Mouse (Mus musculus) frontal cortex, adult (tissue): Measurements from ENCODE around the gene B4galt2.

Experiments used
- ATAC-seq: cut with Nextera tagmentation; 2 replicates; pipeline ENCODE4 v1.9.2; 2017; ENCODE audit warnings: mild to moderate bottlenecking, moderate library complexity, mixed read lengths; ENCODE audit not compliant: low TSS enrichment

The B4galt2 gene

DNA sequence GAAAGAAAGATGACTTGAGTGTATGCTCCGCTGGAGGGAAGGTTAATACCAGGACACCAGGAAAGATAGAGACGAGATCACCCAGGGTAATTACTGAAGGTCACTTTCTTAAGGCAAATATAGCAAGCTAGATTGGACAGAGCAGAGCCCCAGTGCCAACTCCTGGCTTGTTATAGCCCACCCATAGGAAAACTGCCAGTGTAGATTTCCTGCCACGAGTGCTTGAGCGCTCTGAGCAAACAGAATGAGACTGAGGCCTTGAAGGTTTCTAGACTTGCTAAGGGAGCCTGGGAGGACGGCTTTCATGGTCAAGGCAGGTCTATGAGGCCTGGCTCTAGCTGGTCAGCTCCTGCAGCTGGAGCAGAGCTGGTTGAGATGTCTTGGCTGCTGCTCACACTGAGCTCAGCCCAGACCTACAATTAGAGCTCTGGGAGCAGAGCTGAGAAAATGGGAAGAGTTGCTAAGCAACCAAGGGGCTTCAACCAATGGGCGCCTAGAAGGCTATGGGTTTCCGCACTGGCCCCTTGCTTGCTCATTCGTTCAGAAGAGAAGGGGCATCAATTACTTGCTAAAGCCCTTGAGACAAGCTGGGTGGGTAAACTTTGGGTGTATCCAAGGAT is 25.7 kb upstream of the B4galt2 start:
- ATAC-seq, result peak; percentile 35

DNA sequence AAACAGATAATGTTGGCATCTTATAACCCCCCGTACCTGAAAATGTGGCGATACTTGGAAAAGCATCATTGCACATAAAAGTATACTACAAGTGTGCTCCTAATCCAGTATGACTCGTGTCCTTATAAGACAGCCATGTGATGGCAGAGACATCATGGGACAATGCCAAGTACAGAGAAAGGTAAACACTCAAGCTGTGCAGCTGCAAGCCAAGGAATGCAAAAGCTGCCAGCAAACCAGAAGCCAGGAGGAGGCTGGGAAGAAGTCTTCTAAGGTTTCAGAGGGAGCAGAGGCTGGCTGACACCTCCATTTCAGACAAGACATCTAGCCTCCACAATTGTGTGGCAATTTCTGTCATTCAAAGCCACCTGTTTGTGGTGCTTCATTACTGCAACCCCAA is 22.9 kb upstream of the B4galt2 start:
- no peak; the same call in 1 of the 2 replicates for ATAC-seq

DNA sequence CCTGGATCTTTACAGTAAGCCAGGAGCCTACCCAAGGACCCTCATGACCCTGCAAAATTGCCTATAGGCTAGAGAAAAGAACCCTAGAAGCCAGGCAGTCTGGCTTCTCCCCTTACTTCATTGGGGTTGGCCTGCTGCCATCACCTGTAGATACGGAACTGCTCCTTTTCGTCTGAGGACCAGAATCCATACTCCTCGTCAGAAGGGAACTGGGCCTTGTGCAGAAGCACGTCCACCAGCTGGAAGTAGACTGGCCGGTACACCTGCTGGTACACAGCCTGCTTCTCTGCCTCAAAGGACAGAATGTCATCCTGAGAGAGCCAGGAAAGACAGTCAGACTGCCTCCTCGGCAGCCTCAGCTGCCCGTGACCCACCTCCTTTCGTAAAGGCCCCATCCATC is 21.5 kb upstream of the B4galt2 start:
- no peak for ATAC-seq

DNA sequence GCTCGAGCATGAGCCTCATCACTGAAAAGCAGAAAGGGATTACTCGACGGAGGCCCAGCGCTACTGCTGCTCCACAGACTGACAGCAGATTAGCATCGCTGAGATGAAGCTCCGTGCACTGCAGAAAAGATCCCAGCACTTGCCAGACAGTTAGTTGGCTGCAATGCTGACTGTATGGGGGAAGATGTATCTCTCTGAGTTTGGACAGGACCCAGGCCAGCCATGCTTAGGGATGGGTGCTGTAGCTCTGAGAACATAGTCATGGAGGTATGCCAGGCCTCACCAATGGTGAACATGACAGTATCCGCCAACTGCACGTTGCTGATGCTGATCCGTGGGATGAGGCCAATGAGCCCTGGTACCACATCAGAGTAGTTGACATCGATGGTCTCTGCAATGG is 20.8 kb upstream of the B4galt2 start:
- ATAC-seq, result peak; percentile 67

DNA sequence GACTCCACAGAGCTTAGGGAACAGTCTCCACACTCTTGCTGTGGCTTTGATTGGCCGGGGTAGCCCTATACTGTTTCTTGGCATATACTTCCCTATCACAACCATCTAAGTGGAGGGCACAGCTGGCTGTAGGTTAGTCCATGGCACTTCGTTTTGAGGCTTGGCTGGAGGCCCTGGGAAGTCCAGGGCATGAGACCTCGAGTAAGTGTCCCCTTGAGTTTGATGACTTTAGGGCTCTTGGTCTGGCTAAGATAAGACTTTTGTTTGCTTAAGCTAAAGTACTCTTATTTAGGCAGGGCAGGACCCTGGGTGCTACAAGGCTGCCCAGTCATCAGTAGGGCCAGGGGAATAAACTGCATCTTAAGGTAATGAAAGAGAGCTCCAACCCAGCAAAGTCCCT is 14.8 kb upstream of the B4galt2 start:
- no peak for ATAC-seq

DNA sequence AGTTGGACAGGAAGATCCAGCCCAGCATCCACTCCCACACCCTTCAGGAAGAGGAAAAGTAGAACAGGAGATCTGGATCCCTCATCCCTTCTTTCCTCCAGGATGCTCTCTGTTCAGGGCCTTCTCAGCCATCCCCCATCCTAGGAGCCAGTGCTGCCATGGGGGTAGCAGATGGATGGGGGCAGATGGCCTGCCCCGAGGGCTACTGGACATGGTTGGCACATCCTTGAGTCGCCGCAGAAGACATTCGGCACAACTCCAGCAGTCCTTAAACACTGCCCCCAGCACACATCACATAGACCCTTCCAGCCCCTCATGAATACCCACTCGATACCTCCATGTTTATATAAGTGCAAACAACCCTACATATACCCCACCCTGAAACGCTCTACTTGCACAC is 12.7 kb upstream of the B4galt2 start:
- ATAC-seq, result no peak

DNA sequence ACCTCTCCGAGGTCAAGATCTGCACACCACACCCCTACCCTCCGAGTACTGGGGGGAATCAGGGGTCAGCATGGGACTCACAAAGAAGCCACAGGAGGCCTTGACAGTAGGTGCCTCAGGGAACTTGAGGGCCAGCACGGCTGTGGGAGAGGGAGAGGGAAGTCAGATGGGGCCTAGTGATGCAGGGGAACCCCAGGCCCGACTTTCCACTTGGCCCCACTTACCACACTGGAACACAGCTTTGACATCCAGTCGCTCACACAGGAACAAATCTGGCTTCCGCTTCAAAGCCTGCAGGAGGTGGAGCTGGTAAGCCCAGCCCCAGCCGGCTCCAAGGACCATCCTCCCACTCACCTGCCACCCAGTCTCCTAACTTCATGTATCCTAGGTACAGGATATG is 12.1 kb upstream of the B4galt2 start:
- ATAC-seq, result no peak

DNA sequence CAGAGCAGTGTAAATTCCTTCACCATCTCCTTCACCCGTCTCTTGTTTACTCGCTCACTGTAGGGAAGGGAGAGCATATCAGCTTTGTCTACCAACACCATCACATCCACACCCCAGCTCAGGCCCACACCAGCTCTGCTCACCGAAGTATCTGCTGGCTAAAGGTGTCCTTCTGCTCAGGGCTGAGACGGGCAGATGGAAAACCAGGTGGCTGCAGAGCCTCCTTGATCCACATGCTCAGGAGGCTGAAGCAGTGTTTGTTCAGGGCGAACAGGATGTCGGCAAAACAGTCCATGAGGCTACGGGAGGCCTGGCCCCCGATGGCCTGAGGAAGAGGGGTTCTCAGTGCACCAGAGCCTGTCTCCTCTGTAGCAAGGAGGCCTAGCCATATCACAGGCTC is 11.3 kb upstream of the B4galt2 start:
- ATAC-seq, result no peak

DNA sequence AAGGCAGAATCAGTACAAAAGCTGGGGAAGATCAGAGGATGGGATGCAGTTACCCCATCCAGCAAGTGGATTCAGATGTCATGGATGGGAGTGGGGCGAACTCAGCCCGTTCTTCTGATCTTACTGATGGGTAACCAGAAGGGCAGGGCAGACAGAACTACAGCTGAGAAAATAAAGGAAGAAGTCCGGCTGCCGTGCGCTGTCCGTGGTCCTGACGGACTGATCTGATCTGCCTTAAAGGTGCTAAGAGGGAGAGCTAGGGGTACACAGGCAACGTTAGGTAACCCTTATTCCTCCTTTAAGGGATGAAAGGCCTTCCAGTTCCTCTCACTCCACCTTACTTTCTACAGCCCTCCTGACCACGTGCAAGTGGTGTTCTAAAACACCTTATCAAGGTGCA is 10.1 kb upstream of the B4galt2 start:
- ATAC-seq, result no peak

DNA sequence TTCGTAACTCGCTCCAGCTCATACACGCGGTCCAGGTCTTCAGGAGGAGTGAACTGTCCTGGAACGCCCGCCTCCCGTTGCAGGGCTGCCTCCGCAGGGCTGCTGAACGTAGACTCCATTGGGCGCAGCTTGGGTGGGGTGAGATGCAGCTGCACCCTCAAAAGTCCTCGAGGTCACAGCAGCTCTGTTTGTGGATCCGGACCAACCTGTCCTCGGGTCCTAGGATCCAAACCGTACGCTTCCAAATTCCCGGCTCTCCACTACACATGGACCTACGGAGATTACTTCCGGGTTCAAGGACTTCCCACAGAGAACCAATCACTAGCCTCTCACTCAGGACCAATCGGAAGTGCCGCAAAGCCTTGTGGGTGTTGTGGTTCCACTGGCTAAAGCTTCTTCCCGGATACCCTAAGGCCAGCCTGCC is 8.5 kb upstream of the B4galt2 start, which contains the start of gene Dph2:
Gene Dph2 (minus strand): TSS at position 295 of the 424 bp plus-strand sequence.
- ATAC-seq, result peak; percentile 87

DNA sequence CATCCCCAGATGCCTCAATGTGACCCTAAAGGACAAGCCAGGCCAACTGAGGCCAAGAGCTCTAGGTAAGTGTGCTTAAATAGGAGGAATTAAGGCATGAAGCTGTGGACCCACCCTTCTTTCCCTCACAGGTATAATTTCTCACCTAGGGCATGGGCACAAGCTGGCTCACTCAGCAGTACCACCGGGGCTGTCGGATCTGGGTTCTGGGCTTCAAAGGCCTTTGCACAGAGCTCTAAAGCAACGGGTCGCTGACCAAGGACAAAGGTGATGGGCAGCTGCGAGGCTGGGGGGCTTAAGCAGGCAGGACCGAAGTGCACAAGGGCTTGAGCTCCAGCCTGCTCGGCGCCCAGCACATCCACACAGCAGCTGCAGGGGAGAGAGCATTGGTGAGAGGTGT is 7.5 kb upstream of the B4galt2 start:
- ATAC-seq, result no peak

DNA sequence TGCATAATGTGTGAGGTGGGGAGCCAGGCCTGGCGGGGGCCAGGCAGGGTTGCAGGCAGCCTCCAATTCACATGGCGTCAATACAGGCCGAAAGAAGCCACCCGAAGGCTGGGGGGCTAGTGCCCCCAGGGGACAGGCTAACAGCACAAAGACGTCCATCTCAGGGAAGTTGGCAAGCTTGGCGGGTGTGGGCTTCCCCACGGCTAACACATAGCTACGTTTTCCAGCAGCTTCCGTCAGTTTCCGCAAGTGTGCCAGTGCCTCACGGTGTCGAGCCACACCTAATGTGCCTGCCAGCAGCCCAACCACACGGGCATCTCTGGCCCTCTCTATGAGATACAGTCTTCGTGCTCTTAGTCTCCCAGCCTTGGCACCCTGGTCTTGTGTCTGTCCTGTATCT is 6.7 kb upstream of the B4galt2 start:
- ATAC-seq, result no peak

DNA sequence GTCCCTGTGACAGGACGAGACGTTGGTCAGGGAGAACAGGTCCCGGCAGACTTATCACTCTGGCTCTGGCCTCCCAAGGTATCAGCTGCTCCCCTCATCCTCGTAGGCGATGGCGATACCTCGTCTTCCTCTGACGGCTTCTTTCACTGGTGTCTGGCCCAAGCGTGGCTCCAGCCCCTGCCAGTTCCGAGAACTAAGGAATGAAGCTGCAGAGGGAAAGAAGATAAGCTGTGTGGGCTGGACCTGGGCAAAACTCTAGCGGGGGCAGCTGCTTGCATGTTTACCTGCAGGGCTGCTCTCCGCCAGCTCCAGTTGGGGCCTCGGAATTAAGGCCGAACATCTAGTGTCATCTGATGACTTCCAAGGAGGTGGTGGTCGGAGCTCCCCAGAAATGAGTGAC is 6.2 kb upstream of the B4galt2 start:
- ATAC-seq, result no peak

DNA sequence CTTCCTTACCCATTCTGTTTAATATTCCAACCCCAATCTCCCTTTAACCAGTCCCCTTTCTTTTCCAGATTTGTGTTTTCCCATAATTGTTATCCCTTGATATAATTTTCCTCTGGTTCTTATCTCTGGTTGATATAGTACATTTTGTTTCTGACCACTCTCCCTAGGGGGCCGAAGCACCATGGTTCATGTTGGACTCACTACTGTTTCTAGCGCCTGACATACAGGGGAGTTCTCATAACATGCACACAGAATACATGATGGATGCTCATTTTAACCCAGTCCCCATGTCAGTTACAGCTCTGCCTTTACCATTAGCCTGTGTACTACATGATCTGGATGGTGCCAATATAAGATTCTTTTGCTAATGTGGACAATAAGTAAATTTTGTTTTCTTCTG is 4.6 kb upstream of the B4galt2 start:
- no peak for ATAC-seq

DNA sequence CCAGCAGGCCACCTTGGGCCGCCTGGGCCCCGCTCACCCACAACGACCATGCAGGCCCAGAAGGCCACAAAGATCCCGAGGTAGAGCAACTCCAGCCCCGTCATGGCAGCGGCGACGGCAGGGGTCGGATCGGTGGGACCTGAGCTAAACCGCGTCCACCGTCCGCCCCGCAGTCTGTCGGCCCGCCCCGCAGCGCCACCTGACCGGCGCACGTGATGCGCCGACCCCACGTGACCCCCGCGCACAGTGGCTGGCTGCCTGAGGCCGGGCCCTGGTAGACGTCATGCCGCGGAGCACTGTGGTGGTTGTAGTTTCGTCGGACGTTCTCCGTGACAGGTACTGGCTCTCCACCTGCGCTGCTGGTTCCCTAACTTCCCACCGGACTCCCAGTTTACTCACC is 3.8 kb upstream of the B4galt2 start, which contains the start of gene Atp6v0b:
Gene Atp6v0b (minus strand): TSS at position 201 of the 400 bp plus-strand sequence.
- ATAC-seq, result peak; percentile 63

DNA sequence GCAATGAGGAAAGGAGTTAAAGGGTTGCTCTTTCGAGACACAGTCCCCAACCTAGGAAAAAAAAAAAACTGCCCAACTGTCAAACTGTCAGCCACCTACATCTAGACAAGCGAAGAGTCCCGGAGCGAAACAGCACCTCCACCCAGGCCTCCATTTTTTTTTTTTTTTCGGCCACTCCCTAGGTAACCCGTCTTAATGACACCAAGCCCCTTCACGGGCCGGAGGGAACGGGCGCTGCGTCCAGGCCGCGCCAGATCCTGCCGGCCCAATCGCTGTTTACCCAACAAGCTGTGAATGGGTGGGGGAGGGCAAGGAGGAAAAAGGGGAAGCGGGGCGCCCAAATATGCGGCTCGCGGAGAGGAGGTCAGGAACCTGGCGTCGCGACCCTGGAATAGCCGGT is 3.4 kb upstream of the B4galt2 start:
- ATAC-seq, result no peak

DNA sequence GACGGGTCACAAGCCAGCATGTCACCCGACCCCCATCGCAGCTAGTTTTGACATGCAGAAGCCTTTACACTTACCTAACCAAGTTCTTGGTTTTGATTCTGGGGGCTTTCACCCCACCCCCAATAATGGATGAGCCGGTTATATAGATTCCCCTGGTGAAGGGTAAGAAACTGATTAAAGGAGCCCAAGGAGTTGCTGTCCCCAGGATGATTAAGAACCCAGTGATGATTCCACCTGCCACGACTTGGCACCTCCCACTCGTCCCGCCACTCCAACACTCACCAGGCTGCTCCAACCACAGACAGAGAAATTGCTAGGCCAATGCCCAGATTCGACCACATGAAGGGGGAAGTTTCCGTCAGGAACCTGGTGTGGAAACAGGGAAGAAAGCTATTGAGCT is 2.7 kb upstream of the B4galt2 start:
- ATAC-seq, result no peak

DNA sequence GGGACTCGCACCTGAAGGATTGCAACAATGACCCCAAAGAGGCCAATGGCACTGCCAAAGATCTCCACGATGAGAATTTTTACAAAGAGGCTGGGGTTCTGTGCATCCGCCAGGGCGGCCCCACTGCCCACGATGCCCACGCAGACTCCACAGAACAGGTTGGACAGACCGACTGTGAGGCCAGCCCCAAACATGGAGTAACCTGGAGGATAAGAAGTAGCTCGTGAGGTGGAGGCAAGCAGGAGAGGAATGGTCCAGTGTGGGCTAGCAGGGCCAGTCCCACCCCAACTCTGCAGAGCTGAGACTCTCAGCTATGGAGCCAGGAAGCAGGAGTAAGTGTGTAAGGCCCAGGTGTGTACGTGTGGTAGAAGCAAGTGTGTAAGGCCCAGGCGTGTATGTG is 1.8 kb upstream of the B4galt2 start:
- ATAC-seq, result no peak

DNA sequence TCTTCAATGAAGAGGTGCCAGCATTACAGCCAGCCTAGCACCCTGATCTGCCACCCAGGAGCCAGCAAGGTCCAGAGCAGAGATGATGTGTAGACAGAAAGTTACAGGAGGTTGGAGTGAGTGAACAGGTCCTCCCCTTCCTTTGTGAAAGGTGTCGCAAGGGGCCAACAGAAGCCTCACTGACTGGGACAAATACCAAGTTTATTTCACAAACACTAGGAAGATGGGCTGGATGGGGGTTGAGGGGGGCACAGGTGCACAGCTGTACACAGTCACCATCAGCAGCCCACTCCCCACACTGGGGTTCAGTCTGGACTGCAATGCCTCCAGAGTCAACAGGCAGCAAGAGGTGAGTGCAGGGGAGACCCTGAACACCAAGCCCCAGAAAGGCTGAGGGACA is 859 bp upstream of the B4galt2 start:
- no peak for ATAC-seq

DNA sequence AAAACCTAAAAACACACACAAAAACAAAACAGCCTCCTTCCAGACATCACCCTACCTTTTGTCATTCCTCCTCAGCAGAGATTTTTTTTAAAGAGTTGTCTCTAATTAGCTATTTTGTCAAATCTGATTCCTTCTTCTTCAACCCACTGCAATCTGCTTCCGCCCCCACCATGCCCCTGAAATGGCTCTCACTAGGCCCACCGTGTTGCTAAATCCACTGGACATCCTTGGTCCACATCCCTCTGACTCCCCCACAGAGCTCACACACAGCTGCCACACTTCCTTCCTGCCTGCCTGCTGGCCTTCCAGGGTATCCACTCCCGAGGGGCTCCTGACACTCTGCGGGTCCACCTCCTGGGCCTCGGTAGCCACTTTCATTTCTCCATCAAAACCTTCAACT is 4.6 kb downstream of the B4galt2 start:
- ATAC-seq, result no peak

DNA sequence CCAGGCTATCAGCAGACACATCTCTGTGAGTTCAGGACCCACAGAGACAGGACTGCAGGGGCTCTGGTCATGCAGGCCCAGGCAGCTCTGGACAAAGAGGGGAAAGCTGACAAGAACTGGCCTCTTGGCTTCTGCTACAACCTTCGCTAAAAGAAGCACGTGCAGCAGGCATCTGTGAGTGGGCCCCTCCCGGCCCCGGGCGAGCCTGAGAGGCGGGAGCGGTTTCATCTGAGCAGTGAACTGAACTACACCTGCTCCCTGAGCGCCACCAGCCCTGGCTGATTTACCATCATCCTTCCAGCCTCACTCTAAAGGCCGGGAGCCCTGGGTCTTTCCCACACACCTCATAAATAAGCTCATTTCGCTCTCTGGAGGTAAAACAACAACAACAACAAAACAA is 5.0 kb downstream of the B4galt2 start:
- ATAC-seq, result no peak

DNA sequence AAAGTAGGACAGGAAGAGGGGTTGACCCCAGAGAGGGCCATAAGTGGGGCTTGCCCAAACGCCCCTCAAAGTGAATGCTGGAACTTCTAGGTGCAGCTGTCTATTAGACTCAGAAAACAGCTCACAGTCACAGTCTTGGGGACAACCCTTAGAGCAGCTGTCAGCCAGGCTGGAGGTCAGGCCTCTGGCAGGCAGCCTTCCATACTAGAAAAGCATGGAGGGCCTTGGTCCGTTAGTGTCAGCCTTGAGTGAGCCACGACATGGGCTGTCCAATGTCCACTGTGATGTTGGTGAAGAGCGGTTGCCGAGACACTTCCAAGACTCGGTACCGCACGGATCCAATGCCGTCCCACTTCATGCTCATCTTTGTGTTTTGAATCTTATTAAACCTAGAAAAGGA is 9.7 kb downstream of the B4galt2 start:
- ATAC-seq, result no peak

DNA sequence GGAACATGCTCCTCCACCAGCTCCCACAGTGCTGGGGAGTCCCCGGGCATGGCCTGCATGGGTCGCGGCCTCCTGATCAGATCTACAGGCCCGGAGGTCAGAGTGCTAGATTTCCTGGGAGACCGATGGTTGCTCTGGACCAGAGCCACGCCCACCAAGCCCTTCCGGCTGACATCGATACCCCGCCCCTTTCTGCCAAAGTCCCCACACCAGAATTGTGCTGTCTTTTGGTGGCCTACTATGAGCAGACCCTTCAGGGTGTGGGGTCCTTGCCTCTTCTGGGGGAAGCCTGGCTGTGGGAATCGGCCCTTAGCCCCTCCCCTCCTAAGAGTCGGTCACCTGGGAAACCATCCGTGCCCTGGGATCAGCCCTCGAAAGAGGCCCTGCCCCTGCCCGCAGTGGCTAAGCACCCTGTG is 10.8 kb downstream of the B4galt2 start, which contains the start of gene Ccdc24:
Gene Ccdc24 (minus strand): TSS at position 87 of the 416 bp plus-strand sequence.
- ATAC-seq, result no peak

DNA sequence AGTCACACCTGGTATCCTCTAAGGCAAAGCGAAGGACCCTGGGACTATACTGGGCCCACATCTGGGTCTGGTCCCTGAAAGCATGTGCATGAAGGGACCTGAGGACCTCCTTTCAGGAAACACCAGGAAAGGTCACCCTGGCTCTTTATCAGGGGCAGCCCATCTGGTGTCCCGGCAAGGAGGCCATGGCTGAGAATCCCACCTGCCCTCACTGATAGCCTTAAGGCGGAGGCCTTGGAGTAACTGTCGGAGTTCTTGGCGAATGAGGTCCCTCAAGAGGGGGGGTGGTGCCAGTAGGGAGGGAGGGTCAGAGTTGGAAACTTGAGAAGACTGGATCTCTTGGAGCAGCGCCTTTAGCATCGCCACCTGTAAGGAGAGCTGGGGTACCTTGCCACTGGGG is 11.5 kb downstream of the B4galt2 start:
- ATAC-seq, result no peak
